Mouse (Mus musculus) right cerebral cortex, postnatal 25 days (tissue): ENCODE measurements around the gene Gm10251.
"Not testable (repeated sequence)": the region's sequence is repeated elsewhere in the genome, so short reads cannot be mapped to it uniquely, and the experiment has no call there.

Source experiments
- DNase-seq: peaks from one replicate; pipeline ENCODE4 v3.0.0; 2022

The Gm10251 gene

GRCm38 (mm10) chr14:6684070-6684469 lies at the start of gene Gm10251:
Gene Gm10251 (minus strand): TSS chr14:6684170.
- DNase-seq: not testable (repeated sequence)

- DNase-seq: not testable (repeated sequence)
These were observed 36.2 kb upstream of the Gm10251 start, which contains the start of gene Gm8050 for GRCm38 (mm10) chr14:6720151-6720550. Gene Gm8050 (minus strand): TSS chr14:6720251.

GRCm38 (mm10) chr14:6622318-6622717 lies 61.7 kb downstream of the Gm10251 start, which contains the start of gene Gm3460:
Gene Gm3460 (minus strand): TSS chr14:6622418.
- not testable (repeated sequence) for DNase-seq

- peak; percentile 3 for DNase-seq
These were observed 77.5 kb downstream of the Gm10251 start for GRCm38 (mm10) chr14:6606436-6606835.

- DNase-seq: peak; percentile 16
These were observed 79.0 kb downstream of the Gm10251 start for GRCm38 (mm10) chr14:6605004-6605403.

- not testable (repeated sequence) for DNase-seq
These were observed 79.4 kb downstream of the Gm10251 start for GRCm38 (mm10) chr14:6604551-6604950.

- DNase-seq: not testable (repeated sequence)
These were observed 93.5 kb downstream of the Gm10251 start, which contains the start of gene Gm3629 for GRCm38 (mm10) chr14:6590513-6590912. Gene Gm3629 (minus strand): TSS chr14:6590613.
